Mouse (Mus musculus) thymus, postnatal 36 days (tissue): ENCODE data around the gene Nfatc2ip.
A peak's percentile ranks its signal among the peaks of the same experiment; 100 is the strongest.

Experiments
- DNase-seq, 2 experiments: peaks; one replicate each; pipeline ENCODE4 v3.0.0; 2022; ENCODE audit warnings: mixed read lengths in 2 of 2

Gene Nfatc2ip

DNA sequence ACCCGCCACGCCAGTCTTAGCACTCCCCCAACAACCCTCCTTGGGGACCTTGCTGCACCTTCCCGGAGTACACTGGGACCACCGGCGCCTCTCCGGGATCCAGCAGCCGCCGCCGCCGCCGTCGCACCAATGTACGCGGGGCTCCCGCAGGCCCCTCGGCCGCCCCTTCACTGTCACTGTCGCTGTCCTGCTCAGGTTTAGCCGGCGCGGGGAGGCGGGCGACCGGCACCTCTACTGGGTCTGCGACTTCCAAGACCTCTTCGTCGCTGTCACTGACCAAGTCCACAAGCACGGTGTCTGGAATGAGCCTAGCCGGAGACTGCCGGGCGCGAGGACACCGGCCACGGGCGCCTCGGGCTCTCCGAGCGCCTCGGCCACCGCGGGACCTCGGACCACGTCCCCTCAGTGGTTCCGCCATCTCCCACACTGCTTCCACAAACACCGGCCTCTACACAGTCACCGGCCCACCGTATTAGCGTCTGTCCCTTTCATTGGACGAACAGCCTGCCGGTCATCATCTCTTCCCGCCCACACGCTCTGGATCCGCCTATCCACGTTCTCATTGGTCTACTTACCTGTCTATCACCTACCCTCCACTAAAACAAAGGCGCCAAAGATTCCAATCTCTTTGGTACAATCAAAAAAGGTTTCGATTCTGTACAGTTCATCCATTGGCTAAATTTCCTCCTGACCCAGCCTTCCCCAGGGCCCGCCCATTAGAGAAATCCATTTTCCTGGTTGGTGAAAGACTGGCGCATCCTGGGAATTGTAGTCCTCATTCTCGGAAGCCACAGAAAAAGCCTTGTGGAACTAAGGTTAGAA, at the start of gene Nfatc2ip:
Nfatc2ip (minus strand) TSS at position 440 of the 822 bp plus-strand sequence.
- peak; percentile 92 to 94 for DNase-seq

GRCm38 (mm10) chr7:126446217-126446616, 49.7 kb upstream of the Nfatc2ip start:
- no peak for DNase-seq

- no peak for DNase-seq
These were observed 48.7 kb upstream of the Nfatc2ip start for GRCm38 (mm10) chr7:126445104-126445815.

DNA sequence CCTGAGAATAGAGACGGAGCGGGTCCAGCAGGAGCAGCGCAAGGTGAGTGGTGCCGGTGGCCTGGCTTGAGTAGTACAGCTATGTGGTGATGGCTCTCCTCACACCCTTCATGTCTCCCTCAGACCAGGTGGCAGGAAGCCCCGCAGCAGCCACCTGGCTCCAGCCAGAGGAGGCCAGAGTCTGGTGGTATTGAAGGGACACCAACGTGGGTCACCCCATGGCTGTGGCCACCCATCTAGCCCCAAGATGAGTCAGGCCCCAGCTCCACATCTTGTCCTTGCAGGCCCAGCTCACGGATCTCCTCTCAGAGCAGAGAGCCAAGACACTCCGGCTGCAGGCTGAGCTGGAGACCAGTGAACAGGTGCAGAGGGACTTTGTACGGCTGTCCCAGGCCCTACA, 48.0 kb upstream of the Nfatc2ip start:
- no peak for DNase-seq

- DNase-seq = no peak
These were observed 47.5 kb upstream of the Nfatc2ip start for GRCm38 (mm10) chr7:126443997-126444396.

- no peak for DNase-seq
These were observed 43.6 kb upstream of the Nfatc2ip start for GRCm38 (mm10) chr7:126440134-126440533.

DNA sequence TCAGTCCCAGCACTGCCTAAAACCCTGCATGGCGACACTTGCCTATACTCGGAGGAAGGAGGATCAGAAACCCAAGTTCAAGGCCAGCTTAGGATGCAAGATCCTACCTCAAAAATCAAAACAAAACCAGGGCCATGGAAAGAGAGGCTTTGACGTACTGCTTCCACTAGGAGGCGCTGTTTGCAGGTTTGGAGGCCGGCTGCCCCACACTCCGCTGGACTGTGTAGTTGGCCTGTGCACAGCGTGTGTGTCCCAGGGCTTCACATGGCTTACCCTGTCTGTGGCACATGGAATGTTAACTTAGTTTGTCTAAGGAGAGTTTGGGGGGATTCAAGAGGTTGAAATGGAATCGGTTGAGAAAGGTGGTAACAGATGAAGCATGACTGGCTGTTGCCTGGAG, 40.3 kb upstream of the Nfatc2ip start:
- peak; percentile 49 to 54 for DNase-seq

DNA sequence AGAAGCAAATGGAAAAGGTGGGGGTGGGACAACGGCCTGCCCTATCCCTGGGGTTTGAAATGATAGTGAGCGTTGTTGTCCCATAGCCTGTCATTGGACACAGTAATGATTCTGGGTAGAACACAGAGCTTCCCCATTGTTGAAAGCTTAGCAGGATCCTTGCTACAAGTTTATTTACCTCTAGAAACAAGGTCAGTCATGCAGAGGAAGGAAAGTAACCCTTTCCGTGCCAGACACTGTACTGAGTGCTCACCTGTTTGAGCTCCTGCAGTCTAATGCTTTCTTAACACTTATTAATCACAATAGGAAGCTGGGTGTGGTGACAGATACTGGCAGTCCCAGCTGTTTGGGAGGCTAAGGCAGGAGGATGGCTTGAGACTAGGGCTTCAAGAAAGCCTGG, 39.3 kb upstream of the Nfatc2ip start:
- no peak for DNase-seq

DNA sequence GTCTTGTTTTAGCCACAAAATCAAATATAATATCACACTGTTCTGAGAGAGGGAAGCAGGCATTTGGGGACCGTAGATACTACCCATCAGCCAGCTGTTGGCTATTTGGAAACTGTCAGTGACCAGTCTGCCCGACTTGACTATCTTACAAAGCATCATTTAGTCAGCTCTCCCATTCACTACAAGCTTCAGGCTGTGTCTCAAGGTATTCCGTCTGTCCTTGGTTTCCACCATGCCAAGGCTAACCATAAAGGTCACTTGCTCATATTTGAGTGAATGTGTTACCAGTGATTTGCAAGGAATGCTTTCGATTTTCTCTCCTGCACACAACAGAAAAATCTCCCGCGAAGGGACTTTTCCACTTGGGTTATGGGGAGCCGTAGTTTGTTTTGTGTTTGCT, 38.2 kb upstream of the Nfatc2ip start:
- no peak for DNase-seq

- no peak for DNase-seq
These were observed 33.6 kb upstream of the Nfatc2ip start for GRCm38 (mm10) chr7:126430167-126430566.

DNA sequence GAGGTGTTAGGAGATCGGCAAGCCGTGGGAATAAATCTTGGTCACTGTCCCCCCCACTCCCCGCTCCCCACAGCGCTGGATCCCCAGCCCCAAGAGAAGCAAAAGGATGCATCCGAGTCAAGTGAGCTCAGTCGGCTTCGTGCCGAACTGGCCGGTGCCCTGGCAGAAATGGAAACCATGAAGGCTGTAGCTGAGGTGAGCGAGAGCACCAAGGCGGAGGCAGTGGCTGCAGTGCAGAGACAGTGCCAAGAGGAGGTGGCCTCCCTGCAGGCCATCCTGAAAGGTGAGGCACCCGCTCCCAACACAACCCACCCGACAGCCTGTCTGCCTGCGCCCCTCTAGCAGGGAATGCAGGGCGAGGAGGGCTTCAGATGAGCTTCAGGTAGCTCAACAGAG, 33.0 kb upstream of the Nfatc2ip start:
- DNase-seq = no peak

- DNase-seq = peak; percentile 92 to 96
These were observed 32.3 kb upstream of the Nfatc2ip start, which contains the start of gene Rabep2 for GRCm38 (mm10) chr7:126428631-126429502. Gene Rabep2, plus strand, starts transcription at chr7:126428759.

- no peak for DNase-seq
These were observed 31.6 kb upstream of the Nfatc2ip start for GRCm38 (mm10) chr7:126428154-126428553.

- no peak for DNase-seq
These were observed 30.9 kb upstream of the Nfatc2ip start for GRCm38 (mm10) chr7:126427323-126427860.

- DNase-seq = no peak
These were observed 27.6 kb upstream of the Nfatc2ip start for GRCm38 (mm10) chr7:126424161-126424560.

DNA sequence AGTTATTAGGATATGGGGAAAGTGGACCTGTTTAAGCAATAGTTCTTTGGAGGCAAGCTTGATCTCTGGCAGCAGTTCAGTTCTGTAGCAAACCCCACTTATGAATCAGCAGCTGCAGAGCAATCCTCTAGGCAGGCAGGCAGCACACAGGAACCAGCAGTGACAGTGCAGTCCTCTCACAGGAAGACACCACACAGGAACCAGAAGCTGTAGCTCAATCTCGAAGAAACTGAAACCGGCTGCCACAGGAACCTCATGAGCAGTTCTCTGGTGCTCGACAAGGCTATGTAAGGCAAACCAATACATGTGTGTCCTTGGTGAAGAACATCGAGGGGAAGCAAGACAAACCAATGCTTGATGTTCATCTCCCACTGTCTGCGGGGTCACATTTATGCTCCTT, 25.2 kb upstream of the Nfatc2ip start:
- DNase-seq = no peak

- DNase-seq = no peak
These were observed 22.0 kb upstream of the Nfatc2ip start for GRCm38 (mm10) chr7:126418496-126418895.

DNA sequence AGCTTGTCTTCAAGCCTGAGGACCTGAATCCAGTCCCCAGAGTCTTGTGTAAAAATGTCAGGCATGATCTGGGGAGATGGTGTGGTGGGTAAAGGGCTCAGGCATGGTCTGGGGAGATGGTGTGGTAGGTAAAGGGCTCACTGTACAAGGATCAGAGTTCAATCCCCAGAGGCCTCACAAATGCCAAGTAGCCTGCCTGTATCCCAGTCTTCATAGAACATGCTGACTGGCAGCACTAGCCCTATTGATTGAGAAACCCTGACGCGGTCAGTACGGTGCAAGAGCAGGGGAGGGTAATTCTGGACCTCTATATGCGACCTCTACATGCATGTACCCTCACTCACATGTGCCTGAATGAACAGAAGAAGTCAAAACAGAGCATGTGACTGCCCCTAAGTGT, 21.1 kb upstream of the Nfatc2ip start:
- no peak for DNase-seq

DNA sequence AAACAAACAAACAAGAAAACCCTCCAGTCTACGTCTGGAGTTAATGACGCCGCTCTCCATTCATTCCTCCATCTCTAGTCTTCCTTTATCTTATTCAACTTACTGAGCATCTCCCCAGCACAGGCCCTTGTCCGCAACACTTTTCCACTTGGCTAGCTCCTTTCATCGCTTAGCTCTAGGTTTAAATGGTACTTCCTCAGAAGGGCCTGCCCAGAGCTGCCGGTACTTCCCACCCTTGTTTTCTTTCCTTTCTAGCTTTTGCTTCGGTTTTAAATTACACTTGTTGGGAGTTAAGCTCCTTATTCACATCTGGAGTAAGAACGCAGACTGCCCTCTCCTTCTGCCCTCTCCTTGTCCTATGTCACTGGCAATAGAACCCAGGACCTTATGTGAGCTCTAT, 20.5 kb upstream of the Nfatc2ip start:
- DNase-seq = no peak

- peak; percentile 33 to 42 for DNase-seq
These were observed 20.1 kb upstream of the Nfatc2ip start for GRCm38 (mm10) chr7:126416615-126417014.

DNA sequence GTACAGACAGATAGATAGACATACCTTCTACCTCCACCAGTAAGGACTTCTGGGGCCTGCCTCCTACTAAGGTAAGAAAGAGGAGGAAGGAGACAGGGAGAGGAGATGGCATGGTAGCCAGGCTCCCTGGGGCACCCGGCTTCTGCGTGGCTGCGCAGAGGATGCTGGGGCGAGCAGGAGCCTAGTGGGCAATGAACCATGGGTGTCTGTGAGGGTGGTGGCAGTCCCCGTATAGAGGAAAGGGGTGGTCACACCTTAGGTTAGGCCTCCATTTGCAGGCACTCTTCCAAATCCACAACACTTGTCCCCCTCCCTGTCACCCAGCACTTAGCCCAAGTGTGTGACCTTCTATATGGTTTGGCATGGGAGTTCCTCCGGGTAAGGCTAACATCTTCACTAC, 18.2 kb upstream of the Nfatc2ip start, which contains the start of gene Cd19:
Cd19 (minus strand) TSS at position 165 of the 400 bp plus-strand sequence.
- no peak for DNase-seq

DNA sequence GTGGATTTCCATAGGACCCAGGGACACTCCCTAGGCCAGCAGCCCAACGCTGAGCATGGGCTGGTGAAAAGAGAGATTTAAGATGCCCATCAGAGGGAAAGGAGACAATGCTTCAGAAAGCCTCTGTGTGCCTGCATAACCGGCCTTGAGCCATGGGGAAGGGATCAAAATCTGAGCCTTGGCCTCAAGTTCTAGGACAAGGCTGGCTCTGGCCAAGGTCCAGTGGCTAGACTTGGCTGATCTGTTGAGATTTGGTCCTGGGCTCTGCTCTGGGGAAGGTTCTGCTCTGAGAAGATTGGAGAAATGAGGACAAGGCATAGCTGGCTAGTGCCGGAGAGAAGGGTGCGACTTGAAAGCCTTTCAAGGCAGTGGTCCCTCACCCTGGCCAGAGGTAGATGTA, 14.5 kb upstream of the Nfatc2ip start:
- no peak for DNase-seq

DNA sequence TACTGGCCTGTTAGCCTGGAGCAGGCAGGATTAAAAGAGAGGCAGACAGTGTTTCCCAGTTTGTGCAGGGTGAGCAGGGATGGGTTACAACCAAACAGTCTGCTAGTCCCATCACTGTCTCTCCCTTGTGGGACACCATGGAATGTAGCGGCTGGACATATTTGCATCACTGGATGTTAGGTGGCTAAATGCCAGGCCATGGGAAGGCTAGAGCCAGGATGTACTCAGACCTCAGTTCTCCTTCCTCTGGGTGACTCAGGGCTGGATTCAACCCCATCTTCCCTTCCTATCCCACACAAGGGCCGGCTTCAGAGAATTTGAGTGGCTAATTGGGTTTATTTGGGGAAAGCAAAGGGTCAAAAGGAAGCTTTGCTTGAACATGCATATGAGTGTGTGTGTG, 12.1 kb upstream of the Nfatc2ip start:
- no peak for DNase-seq
